Mouse (Mus musculus) heart, postnatal 14 days (tissue): ENCODE results near the gene Rlim. TPM values are rescaled to one million over a fixed set of nuclear protein-coding genes. Genes with fewer than 3 reads are reported as not detected.

Experiments
- total RNA-seq, 2 experiments: library from RNA; stranded (reverse); gene quantifications; 2 replicates each; pipeline ENCODE4 v1.2.3; 2021

Rlim gene
- total RNA-seq, 2 experiments from 2014 or later = 26.2 to 28.1 TPM

Other genes with a start within 250 kb of the Rlim start
- gene Slc16a2, start 159.3 kb downstream of the Rlim start, total RNA-seq = 10 to 100 TPM; 10.3 to 14.3 TPM
- gene Nexmif, start 219.9 kb upstream of the Rlim start, total RNA-seq = under 1 TPM; 0.50 to 0.61 TPM